Mouse (Mus musculus): Measurements from ENCODE around the gene Fgfr2. TPM values are rescaled to one million over a fixed set of nuclear protein-coding genes. Genes with fewer than 3 reads are reported as not detected.

The Fgfr2 gene
- polyA plus RNA-seq, 1 experiment from 2014 or later, result 24.9 TPM

DNA sequence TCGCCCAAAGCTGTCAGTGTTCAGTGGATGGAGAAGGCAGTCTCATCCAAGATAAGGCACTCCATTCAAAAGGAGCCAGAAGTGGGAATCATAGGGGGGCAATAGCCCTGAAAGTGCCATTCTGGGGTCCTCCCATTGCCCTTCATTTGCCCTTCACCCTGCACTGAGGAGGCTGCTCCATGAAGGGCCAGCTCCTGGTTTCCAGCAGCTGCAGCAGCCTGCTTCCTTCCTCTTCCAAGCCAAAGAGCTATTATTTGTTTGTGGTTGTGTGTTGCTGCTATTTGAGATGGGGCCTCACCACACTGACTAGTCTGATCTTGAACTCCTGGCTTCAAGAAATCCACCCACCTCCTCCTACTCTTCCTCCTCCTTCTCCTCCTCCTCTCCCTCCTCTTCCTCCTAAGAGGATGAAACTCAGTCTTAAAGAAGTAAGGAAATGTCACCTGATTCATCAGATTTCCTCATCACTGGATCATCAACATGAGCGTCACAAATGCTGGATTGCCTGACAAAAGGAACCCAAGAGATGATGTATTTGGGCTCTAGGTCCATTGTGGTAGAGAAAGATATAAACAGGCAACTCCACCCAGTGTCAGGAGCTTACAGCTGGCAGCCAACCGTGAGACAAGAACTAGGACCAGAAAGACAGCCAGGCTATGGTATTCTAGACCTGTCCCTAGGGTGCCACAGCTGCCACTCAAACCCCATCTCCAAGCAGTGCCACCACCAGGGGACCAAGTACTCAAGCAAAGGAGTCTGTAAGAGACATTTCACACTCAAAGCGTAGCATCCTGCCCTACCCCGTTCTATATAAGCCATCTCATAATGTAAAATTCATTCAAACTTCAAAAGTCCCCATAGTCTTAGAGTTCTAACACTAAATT lies 817.4 kb downstream of the Fgfr2 start:
- Histone ChIP-seq H3K9me3 (replicated peaks; ENCODE audit: control insufficient read depth, low read length) (no peaks in the 10 kb centered on the region), H3K4me1 (ENCODE audit: control insufficient read depth, insufficient read depth, low read length) (peaks cover 4% of the 10 kb centered on the region; the same call in 1 of the 2 replicates), H3K4me3 (ENCODE audit: low read depth, low read length) (no peak overlapping the region), H3K27me3 (ENCODE audit: control insufficient read depth, insufficient read depth, low read length) (no peaks in the 10 kb centered on the region; the same call in 1 of the 2 replicates), H3K27ac (ENCODE audit: low read depth, low read length) (no peak overlapping the region), H3K9ac (ENCODE audit: low read depth, low read length) (no peak overlapping the region), H3K4me2 (no peak overlapping the region), H3K36me3 (ENCODE audit: control insufficient read depth, insufficient read depth, low read length) (no peaks in the 10 kb centered on the region)
- 72% methylated on average over 5 of the region's 5 CpGs for WGBS (ENCODE audit: insufficient replicate concordance)
- ATAC-seq (replicated peaks; ENCODE audit: insufficient number of reproducible peaks, low FRiP score, low TSS enrichment), result no peak

DNA sequence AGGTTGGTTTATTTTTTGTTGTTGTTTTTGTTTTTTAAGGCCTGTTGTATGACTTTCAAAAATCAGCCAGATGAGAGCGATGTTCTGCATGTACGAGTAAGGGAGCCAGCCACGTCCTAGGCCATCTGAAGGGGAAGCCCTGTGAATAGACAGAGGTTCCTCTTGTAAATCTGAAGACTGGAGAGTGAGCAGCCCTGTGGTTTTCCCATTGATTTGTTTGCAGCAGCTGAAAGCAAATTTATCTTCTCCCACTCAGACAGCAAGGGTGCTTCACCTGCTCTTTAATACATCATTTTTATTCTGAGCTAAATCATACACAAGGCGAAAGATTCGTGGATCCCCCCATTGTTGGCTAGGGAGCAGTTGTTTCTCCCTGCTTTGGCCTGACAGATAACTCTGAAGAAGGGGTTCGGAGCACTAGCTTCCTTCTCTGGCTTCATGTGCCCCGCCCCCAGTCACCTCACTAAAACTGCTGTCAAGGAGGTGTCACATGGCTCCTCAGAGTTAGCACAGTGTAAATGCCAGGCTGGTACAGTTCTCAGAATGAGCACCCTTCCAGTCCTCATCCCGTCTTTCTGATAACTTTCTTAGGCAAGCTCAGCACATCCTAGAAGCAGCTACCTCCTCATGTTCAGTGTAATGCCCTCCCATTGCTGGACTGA lies 818.6 kb downstream of the Fgfr2 start:
- no peak for ATAC-seq (replicated peaks; ENCODE audit: insufficient number of reproducible peaks, low FRiP score, low TSS enrichment)
- Histone ChIP-seq H3K4me1 (ENCODE audit: control insufficient read depth, insufficient read depth, low read length) (peaks cover 4% of the 10 kb centered on the region; the same call in 1 of the 2 replicates), H3K27me3 (ENCODE audit: control insufficient read depth, insufficient read depth, low read length) (no peaks in the 10 kb centered on the region), H3K36me3 (ENCODE audit: control insufficient read depth, insufficient read depth, low read length) (no peaks in the 10 kb centered on the region), H3K9me3 (replicated peaks; ENCODE audit: control insufficient read depth, low read length) (no peaks in the 10 kb centered on the region), H3K4me3 (ENCODE audit: low read depth, low read length) (no peak overlapping the region), H3K27ac (ENCODE audit: low read depth, low read length) (no peak overlapping the region), H3K4me2 (no peak overlapping the region), H3K9ac (ENCODE audit: low read depth, low read length) (no peak overlapping the region)
- WGBS (ENCODE audit: insufficient replicate concordance), result 69% methylated on average over 8 of the region's 8 CpGs

DNA sequence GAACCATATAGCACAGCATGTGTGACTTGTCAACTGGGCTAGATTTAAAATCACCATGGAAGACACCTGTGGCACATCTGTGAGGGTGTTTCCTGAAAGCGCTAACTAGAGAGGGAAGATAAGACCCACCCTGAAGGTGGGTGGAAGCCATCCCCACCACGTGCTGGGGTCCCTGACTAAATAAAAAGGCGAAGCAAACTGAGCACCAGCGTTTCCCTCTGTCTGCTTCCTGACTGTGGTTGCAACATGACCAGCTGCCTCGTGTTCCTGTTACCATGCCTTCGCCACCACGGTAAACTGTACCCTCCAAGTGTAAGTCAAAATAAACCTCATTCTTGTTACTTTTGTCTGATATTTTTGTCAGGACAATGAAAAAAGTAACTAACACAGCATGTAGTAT lies 819.2 kb downstream of the Fgfr2 start:
- no peak for ATAC-seq (replicated peaks; ENCODE audit: insufficient number of reproducible peaks, low FRiP score, low TSS enrichment)

DNA sequence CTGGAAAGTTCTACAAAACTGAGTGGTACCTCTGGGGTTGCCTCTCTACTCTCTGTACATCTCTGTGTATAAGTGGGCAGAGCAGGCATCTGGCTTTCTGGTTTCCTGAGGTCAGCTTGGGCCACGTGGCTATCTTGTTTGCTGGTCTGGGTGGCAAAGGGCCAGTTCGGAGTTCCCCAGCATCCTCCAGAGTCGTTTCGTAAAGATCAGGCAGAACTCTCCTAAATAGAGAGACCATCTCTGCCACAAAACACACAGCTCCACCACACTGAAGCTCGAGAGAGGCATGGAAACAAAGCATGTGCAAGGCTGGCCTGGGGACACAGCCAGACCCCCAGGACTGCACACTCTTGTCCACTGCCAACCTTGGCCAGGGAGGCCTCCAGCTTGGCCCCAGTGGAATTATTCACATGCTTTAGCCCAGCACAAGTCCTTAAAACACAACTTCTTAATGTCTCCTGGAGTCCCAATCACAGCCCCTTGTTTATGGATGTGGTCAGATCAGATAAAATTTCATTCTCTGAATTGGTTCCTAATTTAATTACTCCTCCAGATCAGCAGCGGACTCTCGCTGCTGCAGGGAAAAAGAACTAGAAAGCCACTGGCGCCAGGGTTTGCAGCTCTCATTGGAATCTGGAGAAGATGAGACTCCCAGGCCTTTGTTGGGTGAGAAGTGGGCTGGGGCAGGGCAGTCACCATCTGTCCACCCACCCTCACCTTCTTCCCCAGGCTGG lies 820.5 kb downstream of the Fgfr2 start:
- no peak overlapping the region for H3K4me3 ChIP-seq (ENCODE audit: low read depth, low read length)
- H3K9ac ChIP-seq (ENCODE audit: low read depth, low read length), result no peak overlapping the region
- no peaks in the 10 kb centered on the region for H3K4me1 ChIP-seq (ENCODE audit: control insufficient read depth, insufficient read depth, low read length)
- no peaks in the 10 kb centered on the region for H3K36me3 ChIP-seq (ENCODE audit: control insufficient read depth, insufficient read depth, low read length)
- no peak overlapping the region for H3K4me2 ChIP-seq
- no peak for ATAC-seq (replicated peaks; ENCODE audit: insufficient number of reproducible peaks, low FRiP score, low TSS enrichment)
- WGBS (ENCODE audit: insufficient replicate concordance), result 65% methylated on average over 8 of the region's 8 CpGs
- H3K27me3 ChIP-seq (ENCODE audit: control insufficient read depth, insufficient read depth, low read length), result no peaks in the 10 kb centered on the region
- no peak overlapping the region for H3K27ac ChIP-seq (ENCODE audit: low read depth, low read length)
- H3K9me3 ChIP-seq (replicated peaks; ENCODE audit: control insufficient read depth, low read length), result no peaks in the 10 kb centered on the region

More for the DNA sequence above, 819.2 kb downstream of the Fgfr2 start:
- Histone ChIP-seq H3K4me2 (no peak overlapping the region), H3K27me3 (ENCODE audit: control insufficient read depth, insufficient read depth, low read length) (no peaks in the 10 kb centered on the region), H3K4me3 (ENCODE audit: low read depth, low read length) (no peak overlapping the region), H3K4me1 (ENCODE audit: control insufficient read depth, insufficient read depth, low read length) (peaks cover 4% of the 10 kb centered on the region; the same call in 1 of the 2 replicates), H3K9ac (ENCODE audit: low read depth, low read length) (no peak overlapping the region), H3K36me3 (ENCODE audit: control insufficient read depth, insufficient read depth, low read length) (no peaks in the 10 kb centered on the region), H3K27ac (ENCODE audit: low read depth, low read length) (no peak overlapping the region), H3K9me3 (replicated peaks; ENCODE audit: control insufficient read depth, low read length) (no peaks in the 10 kb centered on the region)
- 57% methylated on average over 7 of the region's 7 CpGs for WGBS (ENCODE audit: insufficient replicate concordance)

DNA sequence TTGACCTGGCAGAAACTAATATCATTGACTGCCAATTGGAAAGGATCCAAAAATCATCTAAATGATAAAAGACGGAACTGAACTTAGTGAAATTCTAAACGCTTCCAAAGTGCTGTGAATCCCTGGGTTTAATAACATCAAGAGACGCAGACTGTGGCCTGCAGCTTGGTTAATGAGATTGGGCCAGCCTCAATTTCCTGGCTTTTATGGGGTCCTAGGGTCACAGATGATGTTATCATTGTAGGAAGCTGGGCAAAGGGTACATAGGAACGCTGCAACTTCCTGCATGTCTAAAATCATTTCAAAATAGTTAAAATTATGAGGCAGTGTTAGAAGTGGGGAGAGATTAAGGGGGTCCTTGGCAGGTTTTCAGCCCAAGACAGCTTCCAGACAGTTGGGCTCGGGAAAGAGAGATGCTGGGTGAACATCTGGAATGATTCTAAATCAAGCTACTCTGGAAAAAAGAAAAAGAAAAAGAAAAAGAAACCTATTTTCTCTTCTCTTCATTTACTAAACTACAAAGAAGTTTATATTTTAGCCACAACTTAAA lies 823.4 kb downstream of the Fgfr2 start:
- H3K4me2 ChIP-seq, result no peak overlapping the region
- no peaks in the 10 kb centered on the region for H3K4me1 ChIP-seq (ENCODE audit: control insufficient read depth, insufficient read depth, low read length)
- H3K4me3 ChIP-seq (ENCODE audit: low read depth, low read length), result no peak overlapping the region
- 59% methylated on average over 5 of the region's 5 CpGs for WGBS (ENCODE audit: insufficient replicate concordance)
- H3K27ac ChIP-seq (ENCODE audit: low read depth, low read length), result no peak overlapping the region
- no peaks in the 10 kb centered on the region for H3K36me3 ChIP-seq (ENCODE audit: control insufficient read depth, insufficient read depth, low read length)
- H3K9ac ChIP-seq (ENCODE audit: low read depth, low read length), result no peak overlapping the region
- no peak for ATAC-seq (replicated peaks; ENCODE audit: insufficient number of reproducible peaks, low FRiP score, low TSS enrichment)
- H3K9me3 ChIP-seq (replicated peaks; ENCODE audit: control insufficient read depth, low read length), result no peaks in the 10 kb centered on the region
- H3K27me3 ChIP-seq (ENCODE audit: control insufficient read depth, insufficient read depth, low read length), result no peaks in the 10 kb centered on the region

DNA sequence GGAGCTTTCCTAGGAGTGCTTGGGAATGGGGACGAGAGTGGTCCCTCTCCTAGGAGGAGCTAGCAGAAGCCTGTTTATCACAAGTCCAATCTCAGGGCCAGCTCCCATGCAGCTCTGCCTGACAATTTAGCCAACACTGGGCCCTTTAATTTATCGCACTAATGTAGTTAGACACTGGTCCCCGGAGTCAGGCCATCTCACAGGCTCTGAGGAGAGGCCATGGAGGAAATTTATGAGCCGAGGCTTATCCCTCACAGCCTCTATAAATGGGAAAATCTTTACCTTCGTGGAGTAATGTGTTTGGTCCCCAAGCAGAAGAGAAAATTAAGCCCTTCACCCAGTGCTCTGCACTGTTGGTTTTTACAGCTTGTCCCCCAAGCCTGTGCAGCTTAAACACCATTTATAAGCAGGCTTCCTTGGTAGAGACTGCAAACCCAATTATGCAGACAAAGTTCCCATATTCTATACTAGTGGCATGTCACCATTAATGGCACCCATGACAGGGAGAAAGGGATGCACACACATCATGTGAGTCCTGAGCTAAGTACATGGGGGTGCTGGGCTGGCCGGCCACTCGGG lies 824.6 kb downstream of the Fgfr2 start:
- Histone ChIP-seq H3K27ac (ENCODE audit: low read depth, low read length) (no peak overlapping the region), H3K9ac (ENCODE audit: low read depth, low read length) (no peak overlapping the region), H3K4me3 (ENCODE audit: low read depth, low read length) (no peak overlapping the region), H3K4me1 (ENCODE audit: control insufficient read depth, insufficient read depth, low read length) (no peaks in the 10 kb centered on the region), H3K36me3 (ENCODE audit: control insufficient read depth, insufficient read depth, low read length) (no peaks in the 10 kb centered on the region), H3K9me3 (replicated peaks; ENCODE audit: control insufficient read depth, low read length) (no peaks in the 10 kb centered on the region), H3K4me2 (no peak overlapping the region), H3K27me3 (ENCODE audit: control insufficient read depth, insufficient read depth, low read length) (no peaks in the 10 kb centered on the region)
- ATAC-seq (replicated peaks; ENCODE audit: insufficient number of reproducible peaks, low FRiP score, low TSS enrichment), result no peak
- WGBS (ENCODE audit: insufficient replicate concordance), result 81% methylated on average over 7 of the region's 7 CpGs

DNA sequence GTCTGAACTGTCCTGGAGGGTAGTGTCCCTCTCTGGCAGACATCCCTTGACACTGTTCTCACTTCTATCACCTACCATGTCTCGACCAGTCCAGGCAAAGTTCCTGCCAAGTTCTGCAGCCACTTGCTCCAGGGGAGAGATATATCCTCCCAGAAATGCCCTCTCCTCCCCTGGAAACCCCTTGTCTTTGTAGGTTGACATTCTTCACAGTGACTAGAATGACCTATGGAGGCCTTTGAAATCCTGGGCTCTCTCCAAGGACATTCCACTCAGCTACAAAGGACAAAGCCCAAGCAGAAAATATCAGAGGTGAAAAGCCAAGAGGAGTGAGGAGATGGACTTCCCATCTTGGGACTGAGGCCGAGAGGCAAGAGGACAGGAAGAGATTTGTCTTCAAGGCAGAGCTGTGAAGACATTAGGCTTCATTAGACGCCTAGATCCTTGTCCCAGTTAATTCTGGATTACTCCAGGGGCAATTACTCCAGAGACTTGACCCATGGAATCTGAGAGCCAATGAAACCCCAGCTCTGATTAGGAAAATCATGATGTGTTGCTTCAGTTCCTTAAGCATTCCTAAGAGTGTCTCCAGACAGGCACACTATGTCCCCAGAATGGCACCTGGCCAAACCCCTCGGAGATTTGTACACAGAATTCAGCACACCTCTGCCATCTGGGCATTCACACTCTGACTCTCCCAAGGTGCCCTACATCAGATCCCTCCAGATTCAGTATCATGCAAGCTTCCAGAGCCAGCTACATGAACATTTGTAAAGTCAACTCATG lies 826.3 kb downstream of the Fgfr2 start:
- Histone ChIP-seq H3K4me2 (no peak overlapping the region), H3K9me3 (replicated peaks; ENCODE audit: control insufficient read depth, low read length) (no peaks in the 10 kb centered on the region), H3K4me3 (ENCODE audit: low read depth, low read length) (no peak overlapping the region), H3K9ac (ENCODE audit: low read depth, low read length) (no peak overlapping the region), H3K27me3 (ENCODE audit: control insufficient read depth, insufficient read depth, low read length) (no peaks in the 10 kb centered on the region), H3K4me1 (ENCODE audit: control insufficient read depth, insufficient read depth, low read length) (no peaks in the 10 kb centered on the region), H3K36me3 (ENCODE audit: control insufficient read depth, insufficient read depth, low read length) (no peaks in the 10 kb centered on the region), H3K27ac (ENCODE audit: low read depth, low read length) (no peak overlapping the region)
- 60% methylated on average over 4 of the region's 4 CpGs for WGBS (ENCODE audit: insufficient replicate concordance)
- no peak for ATAC-seq (replicated peaks; ENCODE audit: insufficient number of reproducible peaks, low FRiP score, low TSS enrichment)

Data from heart, embryonic 11.5 days (tissue).